Mouse (Mus musculus): ENCODE measurements around the gene Igsf11. TPM values are rescaled to one million over a fixed set of nuclear protein-coding genes. Genes with fewer than 3 reads are reported as not detected.

The Igsf11 gene
- polyA plus RNA-seq (2014; fragmentation: Illumina TruSeq; extraction: RNeasy Lipid Tissue Mini Kit (QIAGEN cat#74804); ENCODE audit: low read depth, low replicate concordance): 94.3 TPM

GRCm38 (mm10) chr16:38892371-38892770 is at the start of gene Igsf11:
Gene Igsf11 (plus strand): TSS chr16:38892671.

Other genes starting within 250 kb of the Igsf11 start
- gene Arhgap31, start 179.4 kb upstream of the Igsf11 start, polyA plus RNA-seq (2014; fragmentation: Illumina TruSeq; extraction: RNeasy Lipid Tissue Mini Kit (QIAGEN cat#74804); ENCODE audit: low read depth, low replicate concordance): 6.5 TPM
- 14.5 TPM for gene B4galt4, start 150.4 kb upstream of the Igsf11 start, polyA plus RNA-seq (2014; fragmentation: Illumina TruSeq; extraction: RNeasy Lipid Tissue Mini Kit (QIAGEN cat#74804); ENCODE audit: low read depth, low replicate concordance)
- gene Upk1b, start 92.3 kb upstream of the Igsf11 start, polyA plus RNA-seq (2014; fragmentation: Illumina TruSeq; extraction: RNeasy Lipid Tissue Mini Kit (QIAGEN cat#74804); ENCODE audit: low read depth, low replicate concordance): 5.2 TPM
- gene 4930435E12Rik, start 63.9 kb upstream of the Igsf11 start, polyA plus RNA-seq (2014; fragmentation: Illumina TruSeq; extraction: RNeasy Lipid Tissue Mini Kit (QIAGEN cat#74804); ENCODE audit: low read depth, low replicate concordance): not detected

All from kidney, adult 10 weeks (tissue).